Comparison of ENCODE assay signal across 8 mouse cellular contexts in the genomic region with DNA sequence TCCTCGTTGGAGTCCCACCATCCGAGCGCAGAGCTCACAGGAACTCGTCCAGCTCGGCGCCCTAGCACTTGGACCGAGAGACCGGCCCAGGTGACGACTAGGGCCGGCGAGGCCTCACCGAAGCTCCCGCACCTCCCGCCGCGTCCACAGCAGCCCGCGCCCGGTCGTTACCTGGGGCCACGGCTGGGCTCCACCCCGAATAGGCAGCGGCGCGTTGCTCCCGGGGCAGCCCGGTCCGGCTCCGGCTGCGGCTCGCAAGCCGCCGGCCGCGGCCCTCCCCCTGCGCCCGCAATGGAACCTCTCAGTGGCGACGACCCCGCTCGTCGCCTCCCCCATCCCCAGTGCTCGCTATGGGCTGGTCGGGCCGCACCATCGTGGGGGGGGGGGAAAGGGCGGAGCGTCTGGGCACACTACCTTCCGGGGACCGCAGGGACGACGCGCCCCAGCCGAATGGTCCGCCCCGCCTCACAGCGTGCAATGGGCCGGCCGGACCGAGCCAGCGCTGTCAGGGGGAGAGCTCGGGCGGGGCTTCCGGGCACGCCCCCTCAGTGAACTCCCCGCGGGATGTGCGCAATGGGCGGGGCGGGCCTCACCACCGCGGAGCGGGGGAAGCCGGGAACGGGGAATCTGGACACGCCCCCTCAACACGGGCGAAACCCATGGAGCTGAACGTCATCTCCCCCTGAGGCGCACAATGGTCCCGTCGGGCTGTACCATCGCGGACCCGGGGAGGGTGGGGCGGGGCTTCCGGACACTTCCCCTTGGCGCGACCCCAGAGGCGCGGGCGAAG. TPM values are rescaled to one million over a fixed set of nuclear protein-coding genes. Genes with fewer than 3 reads are reported as not detected.
DNase-seq lines count a peak whose midpoint lies in the region; ATAC-seq and TF ChIP-seq lines count a peak whose summit lies in the region.

Rnf44 (minus strand) TSS at position 350 of the 790 bp plus-strand sequence.

- peak within 1 kb of the TSS; percentile 79 for H3K4me2 ChIP-seq in CH12.LX (ENCODE audit: insufficient read depth, low read depth, poor library complexity, severe bottlenecking)
- H3K4me2 ChIP-seq in forebrain, embryonic 11.5 days (ENCODE audit: low read depth, low read length, severe bottlenecking), result peak within 1 kb of the TSS; percentile 95
- H3K4me2 ChIP-seq in heart, embryonic 16.5 days (ENCODE audit: low read depth, low read length), result peak within 1 kb of the TSS; percentile 98
- H3K4me2 ChIP-seq in liver, embryonic 15.5 days, result peak within 1 kb of the TSS; percentile 90
- H3K4me2 ChIP-seq in neural tube, embryonic 12.5 days (replicated peaks), result peak within 1 kb of the TSS; percentile 96

- H3K79me2 ChIP-seq in CH12.LX (replicated peaks; ENCODE audit: control insufficient read depth, extremely low read depth, insufficient read depth, poor library complexity, severe bottlenecking), result peaks cover 11% of the 10 kb centered on the region

- H3K9me3 ChIP-seq in CH12.LX (replicated peaks; ENCODE audit: low read length), result no peaks in the 10 kb centered on the region
- no peaks in the 10 kb centered on the region for H3K9me3 ChIP-seq in forebrain, embryonic 11.5 days (ENCODE audit: control insufficient read depth, low read length)
- H3K9me3 ChIP-seq in heart, embryonic 16.5 days (replicated peaks; ENCODE audit: control insufficient read depth, low read length), result no peaks in the 10 kb centered on the region
- no peaks in the 10 kb centered on the region for H3K9me3 ChIP-seq in liver, embryonic 15.5 days (replicated peaks)
- H3K9me3 ChIP-seq in neural tube, embryonic 12.5 days, result no peaks in the 10 kb centered on the region

- TF ChIP-seq CTCF in CH12.LX (conservative IDR thresholded peaks at IDR 0.05 in 1 of 2, IDR thresholded peaks at IDR 0.05 in 1 of 2; ENCODE audit: low read depth in 2 of 2, low read length in 2 of 2), result no peak

- in situ Hi-C loops in CH12.LX (cut with MboI; ENCODE audit: low pct_ligation_motif_present, low pct_unique_long_range_greater_than_20kb, low sequenced_read_pairs), result no loop called here

- no peak for TF ChIP-seq EP300 in CH12.LX (IDR thresholded peaks at IDR 0.05; ENCODE audit: low read length)

- H3K4me1 ChIP-seq in CH12.LX (ENCODE audit: control insufficient read depth in 1 of 2, insufficient read depth in 2 of 2), result peaks cover 12 to 37% of the 10 kb centered on the region in 2 experiments
- H3K4me1 ChIP-seq in forebrain, embryonic 11.5 days (replicated peaks; ENCODE audit: control insufficient read depth, insufficient read depth, low read length), result peaks cover 14% of the 10 kb centered on the region
- H3K4me1 ChIP-seq in heart, embryonic 16.5 days (ENCODE audit: control insufficient read depth, insufficient read depth, low read length), result peaks cover 35% of the 10 kb centered on the region
- peaks cover 59% of the 10 kb centered on the region for H3K4me1 ChIP-seq in liver, embryonic 15.5 days (replicated peaks)
- peaks cover 24% of the 10 kb centered on the region for H3K4me1 ChIP-seq in neural tube, embryonic 12.5 days

- peak within 1 kb of the TSS; percentile 92 to 98 (median 97) for H3K4me3 ChIP-seq in CH12.LX (replicated peaks in 1 of 3; ENCODE audit: low read depth in 2 of 3, low read length in 2 of 3, poor library complexity in 1 of 3)
- peak within 1 kb of the TSS; percentile 95 for H3K4me3 ChIP-seq in forebrain, embryonic 11.5 days (ENCODE audit: low read depth, low read length)
- peak within 1 kb of the TSS; percentile 97 for H3K4me3 ChIP-seq in heart, embryonic 16.5 days (ENCODE audit: low read length)
- peak within 1 kb of the TSS; percentile 78 for H3K4me3 ChIP-seq in liver, embryonic 15.5 days (replicated peaks)
- peak within 1 kb of the TSS; percentile 98 for H3K4me3 ChIP-seq in neural tube, embryonic 12.5 days

- peak; percentile 97 for ATAC-seq in forebrain, embryonic 11.5 days (replicated peaks; ENCODE audit: low FRiP score)
- peak; percentile 98 for ATAC-seq in heart, embryonic 16.5 days (replicated peaks; ENCODE audit: extremely low read depth, insufficient read depth, low FRiP score)
- ATAC-seq in liver, embryonic 15.5 days (ENCODE audit: insufficient read depth), result peak; percentile 96
- ATAC-seq in neural tube, embryonic 12.5 days (ENCODE audit: low FRiP score, low read depth), result peak; percentile 98

- dilution Hi-C loops in CH12.LX (cut with MboI; ENCODE audit: extremely low pct_ligation_motif_present, extremely low pct_unique_long_range_greater_than_20kb, low sequenced_read_pairs), result no loop called here

- peak; percentile 22; the same call in 1 of the 2 replicates for TF ChIP-seq POLR2A in CH12.LX (IDR thresholded peaks at IDR 0.05; ENCODE audit: low read depth, low read length)

- WGBS in forebrain, embryonic 11.5 days, result under 1% methylated on average over 82 of the region's 92 CpGs
- under 1% methylated on average over 81 of the region's 92 CpGs for WGBS in heart, embryonic 16.5 days
- WGBS in liver, embryonic 15.5 days (ENCODE audit: insufficient replicate concordance), result under 1% methylated on average over 82 of the region's 92 CpGs
- under 1% methylated on average over 85 of the region's 92 CpGs for WGBS in neural tube, embryonic 12.5 days

- H3K9ac ChIP-seq in CH12.LX (ENCODE audit: insufficient read depth, low read depth), result peak within 1 kb of the TSS; percentile 91
- H3K9ac ChIP-seq in forebrain, embryonic 11.5 days (ENCODE audit: low read length), result peak within 1 kb of the TSS; percentile 95
- H3K9ac ChIP-seq in heart, embryonic 16.5 days (ENCODE audit: low read length), result peak within 1 kb of the TSS; percentile 95
- peak within 1 kb of the TSS; percentile 98 for H3K9ac ChIP-seq in liver, embryonic 15.5 days
- H3K9ac ChIP-seq in neural tube, embryonic 12.5 days, result peak within 1 kb of the TSS; percentile 96

- no peak for TF ChIP-seq RAD21 in CH12.LX (IDR thresholded peaks at IDR 0.05; ENCODE audit: low read depth, low read length)

- H3K36me3 ChIP-seq in CH12.LX (replicated peaks in 1 of 2; ENCODE audit: control insufficient read depth in 1 of 2, insufficient read depth in 1 of 2, low read length in 1 of 2), result peaks cover 0 to 8% of the 10 kb centered on the region in 2 experiments
- no peaks in the 10 kb centered on the region for H3K36me3 ChIP-seq in forebrain, embryonic 11.5 days (ENCODE audit: control insufficient read depth, insufficient read depth, low read length)
- H3K36me3 ChIP-seq in heart, embryonic 16.5 days (ENCODE audit: control insufficient read depth, insufficient read depth), result no peaks in the 10 kb centered on the region
- no peaks in the 10 kb centered on the region for H3K36me3 ChIP-seq in liver, embryonic 15.5 days (replicated peaks)
- H3K36me3 ChIP-seq in neural tube, embryonic 12.5 days, result no peaks in the 10 kb centered on the region

- H3K27ac ChIP-seq in CH12.LX (ENCODE audit: insufficient read depth, low read depth), result peak within 1 kb of the TSS; percentile 95
- peak within 1 kb of the TSS; percentile 91 for H3K27ac ChIP-seq in forebrain, embryonic 11.5 days (ENCODE audit: low read depth, low read length)
- H3K27ac ChIP-seq in heart, embryonic 16.5 days (ENCODE audit: low read length), result peak within 1 kb of the TSS; percentile 93
- peak within 1 kb of the TSS; percentile 94 for H3K27ac ChIP-seq in liver, embryonic 15.5 days (replicated peaks)
- H3K27ac ChIP-seq in neural tube, embryonic 12.5 days, result peak within 1 kb of the TSS; percentile 79

- DNase-seq in CH12.LX (ENCODE audit: extremely low read depth), result peak; percentile 97
- peak; percentile 97 for DNase-seq in c-Kit-positive CD71-positive TER-119-negative erythroid progenitor cells, embryonic 14.5 days (ENCODE audit: low read depth)
- peak; percentile 100 for DNase-seq in forebrain, embryonic 11.5 days (ENCODE audit: low spot score)
- peak; percentile 99 for DNase-seq in kidney, postnatal 36 days
- DNase-seq in telencephalon, adult 2 months (ENCODE audit: low read depth, low spot score), result peak; percentile 99

- H3K27me3 ChIP-seq in CH12.LX (replicated peaks), result peaks cover 11% of the 10 kb centered on the region
- H3K27me3 ChIP-seq in forebrain, embryonic 11.5 days (ENCODE audit: control insufficient read depth, insufficient read depth, low read length), result no peaks in the 10 kb centered on the region
- no peaks in the 10 kb centered on the region for H3K27me3 ChIP-seq in heart, embryonic 16.5 days (ENCODE audit: control insufficient read depth, insufficient read depth, low read length)
- H3K27me3 ChIP-seq in liver, embryonic 15.5 days, result no peaks in the 10 kb centered on the region
- H3K27me3 ChIP-seq in neural tube, embryonic 12.5 days (replicated peaks), result no peaks in the 10 kb centered on the region

TF ChIP-seq in CH12.LX, 34 proteins besides CTCF, POLR2A, EP300 and RAD21 (continues in another document):
- no peak for TF ChIP-seq MAFK (IDR thresholded peaks at IDR 0.05; ENCODE audit: insufficient replicate concordance, low read length)
- peak; percentile 73 for TF ChIP-seq NELFE (IDR thresholded peaks at IDR 0.05; ENCODE audit: low read depth, low read length)
- peak; percentile 72 for TF ChIP-seq TCF12 (IDR thresholded peaks at IDR 0.05; ENCODE audit: low read depth, low read length)
- peak; percentile 71 for TF ChIP-seq MEF2A (IDR thresholded peaks at IDR 0.05; ENCODE audit: borderline replicate concordance, low read depth, low read length)
- 0 out of 2 replicates have a peak, but pooled peaks have one; percentile 23 for TF ChIP-seq ETS1 (conservative IDR thresholded peaks at IDR 0.05; ENCODE audit: low read depth, low read length)
- peak; percentile 70; the same call in 1 of the 2 replicates for TF ChIP-seq KAT2A (IDR thresholded peaks at IDR 0.05; ENCODE audit: insufficient replicate concordance, low read length)
- TF ChIP-seq CHD2 (IDR thresholded peaks at IDR 0.05; ENCODE audit: low read length), result no peak; the same call in none of the 2 replicates
- TF ChIP-seq ZC3H11A (IDR thresholded peaks at IDR 0.05; ENCODE audit: low read depth, low read length), result no peak
- TF ChIP-seq MYC (IDR thresholded peaks at IDR 0.05; ENCODE audit: low read depth, low read length), result no peak
- TF ChIP-seq NRF1 (IDR thresholded peaks at IDR 0.05; ENCODE audit: low read depth, low read length), result peak; percentile 50; the same call in 1 of the 2 replicates
- TF ChIP-seq ZKSCAN1 (IDR thresholded peaks at IDR 0.05; ENCODE audit: borderline replicate concordance, low read depth, low read length), result no peak
- TF ChIP-seq MAX (IDR thresholded peaks at IDR 0.05; ENCODE audit: low read length), result peak; percentile 65; the same call in 1 of the 2 replicates
- TF ChIP-seq UBTF (IDR thresholded peaks at IDR 0.05; ENCODE audit: low read depth, low read length), result 0 out of 2 replicates have a peak, but pooled peaks have one; percentile 53

RNA-seq across cellular contexts. Expression of gene Rnf44, which starts in this region (rescaled TPM):
- 12.3 TPM in 2 replicates for total RNA-seq in CH12.LX (2012; rRNA removed)
- total RNA-seq in CH12.LX (2014; rRNA removed), result 5.6 and 6.7 TPM in 2 replicates
- 32.5 and 38.1 TPM in 2 replicates for polyA plus RNA-seq in CH12.LX (2012; ENCODE audit: insufficient read length, low read depth)
- 124 and 126 TPM in 2 replicates for polyA plus RNA-seq in forebrain, embryonic 11.5 days (2014; fragmentation: Nextera tagmentation; extraction: Ambion mirVana)
- polyA plus RNA-seq in heart, embryonic 16.5 days (2015; fragmentation: Nextera tagmentation; extraction: Ambion mirVana), result 42.7 and 46.5 TPM in 2 replicates
- 24.9 and 31.3 TPM in 2 replicates for polyA plus RNA-seq in liver, embryonic 15.5 days (2015; fragmentation: Nextera tagmentation; extraction: Ambion mirVana)
- 105 and 116 TPM in 2 replicates for polyA plus RNA-seq in neural tube, embryonic 12.5 days (2016; fragmentation: Nextera tagmentation; extraction: Ambion mirVana)

Comparison
In these comparisons a context has a peak if more than half of its experiments do, and no peak if none do; other contexts are left out.
1. Peak in every context shown above with its lines: DNase-seq, ATAC-seq, H3K4me3 ChIP-seq and H3K27ac ChIP-seq.